Mouse (Mus musculus) mouse trophoblast stem cell (cell line): ENCODE data around the gene Sox13.

Experiments
- in situ Hi-C, 2 experiments: fragments of 300-500 bp; cut with MseI, MboI; formaldehyde crosslinking; loops; 2 replicates in 1 of 2; 3 replicates in 1 of 2; pipeline ENCODE4 v1.15.1; 2025

Sox13 gene

DNA sequence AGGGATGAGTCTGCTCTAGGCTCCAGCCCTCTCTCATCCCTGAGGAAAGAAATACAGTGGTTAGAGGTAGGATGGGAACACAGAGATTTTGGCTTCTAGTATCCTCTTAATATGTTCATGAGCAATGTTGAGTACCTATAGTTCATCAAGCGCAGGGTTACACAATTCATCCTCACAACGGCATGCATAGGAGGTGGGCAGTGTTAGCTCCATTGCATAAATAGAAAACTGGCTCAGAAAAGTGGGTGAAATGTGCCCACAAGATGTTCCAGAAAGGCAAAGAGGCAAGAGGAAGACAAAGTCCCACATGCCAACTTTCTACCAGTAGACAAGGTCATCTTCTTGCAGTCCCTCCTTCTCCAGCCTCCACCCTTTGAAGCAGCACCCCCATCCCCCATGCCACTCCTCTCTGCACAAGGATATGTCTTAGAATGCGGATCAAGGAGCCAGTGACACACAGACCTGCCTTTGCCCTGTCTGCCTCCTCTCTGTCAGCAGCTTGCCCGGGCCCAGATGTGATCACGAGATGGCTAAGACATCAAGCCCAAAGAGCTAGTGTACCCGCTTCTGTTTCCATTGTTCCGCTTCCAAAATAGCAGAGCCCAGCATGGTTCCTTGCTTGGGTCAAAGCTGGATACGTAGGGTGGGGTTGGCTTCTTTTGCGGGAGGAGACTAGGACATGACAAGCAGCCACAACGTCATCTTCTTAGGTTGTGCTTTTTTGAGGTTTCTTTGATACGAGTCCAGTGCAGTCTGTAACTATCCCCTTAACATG is 91.3 kb downstream of the Sox13 start:
- in situ Hi-C loops = no loop called here
